Mouse (Mus musculus): ENCODE measurements around the gene Notch2.

Notch2 gene

GRCm38 (mm10) chr3:98079601-98080215 is 66.4 kb downstream of the Notch2 start:
- no peak for DNase-seq

- DNase-seq: no peak
Observed at GRCm38 (mm10) chr3:98080630-98081029, 67.3 kb downstream of the Notch2 start.

GRCm38 (mm10) chr3:98082188-98082587 is 68.9 kb downstream of the Notch2 start:
- no peak for DNase-seq

GRCm38 (mm10) chr3:98082972-98083371 is 69.6 kb downstream of the Notch2 start:
- DNase-seq: no peak

- no peak for DNase-seq
Observed at GRCm38 (mm10) chr3:98084061-98084655, 70.8 kb downstream of the Notch2 start.

- no peak for DNase-seq
Observed at GRCm38 (mm10) chr3:98084870-98085269, 71.5 kb downstream of the Notch2 start.

GRCm38 (mm10) chr3:98085812-98086268 is 72.5 kb downstream of the Notch2 start:
- DNase-seq: no peak

- no peak for DNase-seq
Observed at GRCm38 (mm10) chr3:98086441-98086840, 73.1 kb downstream of the Notch2 start.

- no peak for DNase-seq
Observed at GRCm38 (mm10) chr3:98086860-98087259, 73.5 kb downstream of the Notch2 start.

- no peak for DNase-seq
Observed at GRCm38 (mm10) chr3:98087551-98087950, 74.2 kb downstream of the Notch2 start.

- no peak for DNase-seq
Observed at GRCm38 (mm10) chr3:98089702-98090101, 76.4 kb downstream of the Notch2 start.

GRCm38 (mm10) chr3:98090129-98090528 is 76.8 kb downstream of the Notch2 start:
- DNase-seq: no peak

- DNase-seq: no peak
Observed at GRCm38 (mm10) chr3:98092680-98093370, 79.5 kb downstream of the Notch2 start.

GRCm38 (mm10) chr3:98093954-98094353 is 80.6 kb downstream of the Notch2 start:
- DNase-seq: no peak

- no peak for DNase-seq
Observed at GRCm38 (mm10) chr3:98094629-98095583, 81.6 kb downstream of the Notch2 start.

GRCm38 (mm10) chr3:98096981-98097380 is 83.7 kb downstream of the Notch2 start:
- no peak for DNase-seq

- DNase-seq: no peak
Observed at GRCm38 (mm10) chr3:98098676-98099075, 85.3 kb downstream of the Notch2 start.

GRCm38 (mm10) chr3:98099287-98099686 is 86.0 kb downstream of the Notch2 start:
- DNase-seq: no peak

GRCm38 (mm10) chr3:98101541-98101940 is 88.2 kb downstream of the Notch2 start:
- DNase-seq: no peak

GRCm38 (mm10) chr3:98104851-98105471 is 91.6 kb downstream of the Notch2 start:
- DNase-seq: no peak

- DNase-seq: no peak
Observed at GRCm38 (mm10) chr3:98105496-98105895, 92.2 kb downstream of the Notch2 start.

GRCm38 (mm10) chr3:98106115-98106514 is 92.8 kb downstream of the Notch2 start:
- no peak for DNase-seq
